Mouse (Mus musculus): ENCODE data around the gene Gm1043.
A peak's percentile ranks its signal among the peaks of the same experiment; 100 is the strongest.

Gene Gm1043

GRCm38 (mm10) chr5:37085241-37085640 lies at the start of gene Gm1043:
Gm1043 (plus strand) TSS chr5:37085370.
- DNase-seq = no peak

- no peak for DNase-seq
Measured at GRCm38 (mm10) chr5:37035896-37036295, 49.3 kb upstream of the Gm1043 start.

GRCm38 (mm10) chr5:37036884-37037283 lies 48.3 kb upstream of the Gm1043 start:
- no peak for DNase-seq

DNA sequence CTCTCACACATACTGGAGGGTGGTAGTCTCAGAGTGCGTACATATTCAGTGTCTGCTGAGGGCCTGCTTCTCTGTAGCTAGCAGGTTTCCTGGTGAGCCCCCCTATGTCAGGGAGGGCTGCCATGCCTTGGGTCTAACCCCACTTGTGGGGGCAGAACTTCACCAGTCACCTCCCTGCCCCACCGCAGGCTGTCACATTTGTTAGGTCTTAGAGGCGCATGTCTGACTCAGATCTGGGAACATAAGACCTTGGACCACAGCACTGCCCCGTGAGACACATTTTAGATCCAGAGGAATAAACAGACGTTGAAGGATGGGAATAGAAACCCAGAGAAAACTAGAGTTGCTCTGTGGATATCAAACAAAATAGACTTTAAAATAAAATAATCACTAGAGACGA lies 45.3 kb upstream of the Gm1043 start:
- DNase-seq = no peak

DNA sequence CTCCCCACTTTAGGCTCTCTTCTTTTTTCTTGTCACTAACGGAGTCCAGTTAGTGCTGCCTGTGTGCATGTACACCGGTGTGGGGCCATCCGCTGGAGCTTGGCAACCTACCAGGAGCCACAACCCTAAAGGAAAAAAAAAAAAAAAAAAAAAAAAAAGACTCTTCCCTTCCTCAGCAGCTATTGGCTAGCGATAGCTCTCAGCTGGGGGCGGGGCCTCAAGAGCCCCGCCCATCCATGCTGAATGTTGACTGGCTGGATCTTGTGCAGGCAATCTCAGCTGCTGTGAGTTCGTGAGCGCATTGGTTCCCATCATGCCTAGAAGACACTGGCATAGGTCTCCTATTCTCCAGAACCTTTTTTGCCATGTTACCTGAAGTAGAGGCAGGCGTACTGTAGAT lies 44.5 kb upstream of the Gm1043 start:
- DNase-seq = no peak

- no peak for DNase-seq
Measured at GRCm38 (mm10) chr5:37041651-37042050, 43.5 kb upstream of the Gm1043 start.

GRCm38 (mm10) chr5:37042934-37043333 lies 42.2 kb upstream of the Gm1043 start:
- no peak for DNase-seq

DNA sequence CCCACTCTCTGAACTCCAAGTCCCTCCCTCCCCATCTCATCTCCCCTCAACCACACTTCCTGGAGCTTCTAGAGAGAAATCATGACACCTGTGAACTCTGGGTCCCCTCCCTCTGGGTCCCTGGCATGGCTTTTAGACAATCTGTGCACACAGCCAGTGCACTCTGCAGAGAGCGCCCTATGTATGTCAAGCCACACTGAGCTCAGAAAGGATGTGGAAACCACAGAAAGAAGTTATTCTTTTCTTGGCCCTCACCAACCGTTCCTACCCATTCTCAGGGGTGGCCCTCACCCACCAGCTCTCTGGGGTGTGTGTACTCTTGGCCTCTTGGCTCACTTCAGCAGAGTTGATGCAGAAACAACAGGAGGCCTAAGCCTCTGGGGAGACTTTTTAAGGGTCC lies 40.4 kb upstream of the Gm1043 start:
- DNase-seq = peak; percentile 89

DNA sequence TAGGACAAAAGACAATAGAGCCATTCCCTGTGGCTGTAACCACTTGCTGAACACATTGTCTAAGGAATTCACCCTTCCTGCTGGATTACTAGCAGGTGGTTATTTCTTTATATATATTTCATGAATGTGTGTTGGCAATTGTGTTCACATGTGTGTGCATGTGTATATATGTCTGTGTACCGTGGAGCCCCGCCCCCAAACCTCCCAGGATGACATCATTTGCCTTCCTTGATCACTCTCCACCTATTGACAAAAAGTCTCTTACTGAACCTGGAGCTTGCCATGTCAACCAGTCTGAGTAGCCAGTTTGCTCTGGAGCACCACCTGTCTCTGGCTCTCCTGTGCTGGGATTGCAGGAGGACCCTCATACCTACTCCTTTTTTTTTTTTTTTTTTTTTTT lies 39.6 kb upstream of the Gm1043 start:
- DNase-seq = peak; percentile 80

DNA sequence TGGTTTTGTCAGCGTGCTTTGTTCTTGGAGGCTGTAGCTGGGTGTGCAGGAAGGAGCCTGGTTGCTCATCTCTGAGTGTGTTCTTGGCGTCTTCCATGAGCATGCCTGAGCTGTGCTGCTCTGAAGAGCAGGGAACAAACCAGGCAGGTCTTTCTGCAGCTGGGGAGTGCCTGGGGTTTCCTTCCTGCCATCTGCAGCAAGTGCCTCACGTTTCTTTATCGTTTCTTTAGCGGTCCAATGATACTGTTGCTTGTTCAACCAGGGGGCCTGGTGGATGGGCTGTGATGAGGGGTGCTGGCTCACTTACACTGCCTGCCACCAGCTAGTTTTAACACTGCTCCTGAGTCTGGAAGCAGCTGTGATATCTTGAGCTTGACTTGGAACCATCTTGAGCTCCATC lies 38.4 kb upstream of the Gm1043 start:
- DNase-seq = peak; percentile 71

- peak; percentile 85 for DNase-seq
Measured at GRCm38 (mm10) chr5:37047206-37047915, 37.8 kb upstream of the Gm1043 start.

GRCm38 (mm10) chr5:37047992-37048391 lies 37.2 kb upstream of the Gm1043 start:
- peak; percentile 81 for DNase-seq

GRCm38 (mm10) chr5:37049111-37049510 lies 36.1 kb upstream of the Gm1043 start:
- DNase-seq = peak; percentile 44

GRCm38 (mm10) chr5:37050521-37051373 lies 34.4 kb upstream of the Gm1043 start:
- DNase-seq = peak; percentile 71

GRCm38 (mm10) chr5:37051374-37052100 lies 33.6 kb upstream of the Gm1043 start:
- peak; percentile 31 for DNase-seq

GRCm38 (mm10) chr5:37052846-37053245 lies 32.3 kb upstream of the Gm1043 start:
- DNase-seq = peak; percentile 41

DNA sequence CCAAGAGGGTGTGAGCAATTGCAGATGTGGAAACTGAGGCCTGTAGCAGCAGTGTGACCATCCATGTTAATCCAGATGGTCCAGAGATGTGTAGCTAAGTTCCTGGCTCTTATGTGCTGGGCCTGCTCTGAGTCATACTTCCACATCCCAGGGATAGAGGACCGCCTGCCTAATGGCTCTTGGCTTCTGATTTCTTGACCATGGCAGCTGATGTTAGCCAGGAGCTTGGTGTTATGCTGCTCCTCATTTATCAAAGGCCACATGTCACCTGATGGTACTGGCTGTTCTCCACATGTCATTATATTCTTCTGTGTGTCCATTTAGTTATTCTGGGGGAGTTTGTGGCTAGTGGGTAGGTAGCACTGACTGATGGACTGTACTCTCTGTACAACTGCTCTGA lies 29.4 kb upstream of the Gm1043 start:
- DNase-seq = no peak

GRCm38 (mm10) chr5:37056471-37056870 lies 28.7 kb upstream of the Gm1043 start:
- DNase-seq = peak; percentile 58

DNA sequence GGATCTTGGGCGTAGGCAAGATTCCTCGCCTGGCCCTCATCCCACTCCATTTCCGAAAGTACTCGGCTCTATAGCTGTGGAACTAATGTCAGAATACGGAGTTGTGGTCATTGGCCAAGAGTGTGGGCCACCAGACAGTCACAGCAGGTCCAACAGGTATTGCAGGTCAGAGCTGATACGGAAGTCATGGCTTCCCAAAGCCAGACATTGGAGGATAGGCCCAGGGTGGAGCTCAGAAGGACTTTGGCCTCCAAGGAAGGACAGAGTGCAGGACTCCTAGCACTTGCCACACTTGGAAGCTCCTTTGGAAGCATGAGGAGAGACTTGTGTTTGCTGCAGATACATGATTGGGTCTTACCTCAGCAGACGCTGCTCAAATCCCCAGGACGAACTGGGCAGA lies 23.6 kb upstream of the Gm1043 start:
- DNase-seq = no peak

- DNase-seq = no peak
Measured at GRCm38 (mm10) chr5:37064454-37065449, 20.4 kb upstream of the Gm1043 start.

DNA sequence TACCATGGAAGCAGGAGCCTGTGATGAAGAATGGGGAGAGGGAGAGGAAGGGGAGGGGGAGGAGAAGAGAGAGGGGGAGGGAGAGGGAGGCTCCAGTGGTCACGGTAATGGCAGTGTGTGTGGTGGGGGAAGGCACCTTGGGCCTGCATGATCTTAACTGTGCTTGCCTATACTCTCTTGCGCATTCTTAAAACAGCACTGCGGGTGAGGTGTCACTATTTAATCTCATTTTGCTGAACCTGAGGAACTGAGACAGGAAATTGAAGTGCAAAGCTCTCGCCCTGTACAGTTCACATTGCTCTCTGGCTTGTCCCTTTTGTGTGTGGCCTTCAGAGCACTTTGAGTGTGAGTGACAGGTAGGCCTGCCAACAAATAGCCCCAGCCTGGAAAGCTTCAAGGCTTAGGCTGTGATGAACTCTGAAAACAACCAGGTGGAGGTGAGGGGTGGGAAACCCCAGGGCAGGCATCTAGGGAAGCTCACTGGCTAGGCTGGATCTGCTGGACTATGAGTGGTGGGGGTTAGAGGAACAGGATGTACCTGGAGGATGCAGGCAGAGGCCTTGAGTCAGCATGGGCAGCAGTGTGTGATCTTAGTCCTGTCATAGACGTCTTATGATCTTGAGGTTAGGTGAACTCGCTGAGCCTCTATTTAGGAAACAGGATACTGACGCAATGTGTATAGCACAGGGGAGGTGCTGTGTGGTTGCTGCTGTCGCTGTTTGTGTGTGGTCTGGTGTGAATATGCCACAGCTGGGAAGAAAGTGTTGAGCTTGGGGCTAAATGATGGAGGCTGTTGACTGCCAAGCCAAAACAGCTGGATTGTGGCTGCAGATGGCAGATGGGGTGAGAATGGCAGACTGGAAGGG lies 18.2 kb upstream of the Gm1043 start:
- DNase-seq = peak; percentile 63

Data from thymus, postnatal 14 days (tissue).